Mouse (Mus musculus): ENCODE data around the gene Tmem121b.

- TF ChIP-seq CTCF (IDR thresholded peaks at IDR 0.05; ENCODE audit: extremely low read depth, insufficient read depth, insufficient read length, insufficient replicate concordance) (no peak), POLR2A (IDR thresholded peaks at IDR 0.05; ENCODE audit: low read depth, low read length) (no peak)
Measured at GRCm38 (mm10) chr6:120485038-120485437, 8.6 kb downstream of the Tmem121b start.
